Mouse (Mus musculus) kidney, adult 10 weeks (tissue): Measurements from ENCODE around the gene Brca2. TPM values are rescaled to one million over a fixed set of nuclear protein-coding genes. Genes with fewer than 3 reads are reported as not detected.

ENCODE experiments used
- polyA plus RNA-seq: library from polyadenylated mRNA; stranded (reverse); fragments of 350-450 nt; fragmentation: Illumina TruSeq; extraction: RNeasy Lipid Tissue Mini Kit (QIAGEN cat#74804); gene quantifications from one replicate; pipeline ENCODE4 v1.2.3, GENCODE M21; 2014; ENCODE audit warnings: low read depth, low replicate concordance

Gene Brca2
- polyA plus RNA-seq, result 2.4 TPM

GRCm38 (mm10) chr5:150521937-150522866 is at the start of gene Brca2:
Gene Brca2, plus strand, starts transcription at chr5:150522630.

GRCm38 (mm10) chr5:150518064-150518463 is 4.4 kb upstream of the Brca2 start, which contains the start of gene Zar1l:
Gene Zar1l, minus strand, starts transcription at chr5:150518164.

GRCm38 (mm10) chr5:150597088-150597487 is 74.7 kb downstream of the Brca2 start, which contains the start of gene N4bp2l1:
Gene N4bp2l1, minus strand, starts transcription at chr5:150597188.

Other genes starting within 250 kb of the Brca2 start
- not detected for gene Zar1l, start 4.5 kb upstream of the Brca2 start, polyA plus RNA-seq
- gene N4bp2l1, start 74.6 kb downstream of the Brca2 start, polyA plus RNA-seq, result 12.8 TPM
- 68.5 TPM for gene N4bp2l2, start 143.6 kb downstream of the Brca2 start, polyA plus RNA-seq
- gene Pds5b, start 151.1 kb downstream of the Brca2 start, polyA plus RNA-seq, result 36.5 TPM